Comparison of ENCODE assay signal across 25 mouse cellular contexts in the genomic region with DNA sequence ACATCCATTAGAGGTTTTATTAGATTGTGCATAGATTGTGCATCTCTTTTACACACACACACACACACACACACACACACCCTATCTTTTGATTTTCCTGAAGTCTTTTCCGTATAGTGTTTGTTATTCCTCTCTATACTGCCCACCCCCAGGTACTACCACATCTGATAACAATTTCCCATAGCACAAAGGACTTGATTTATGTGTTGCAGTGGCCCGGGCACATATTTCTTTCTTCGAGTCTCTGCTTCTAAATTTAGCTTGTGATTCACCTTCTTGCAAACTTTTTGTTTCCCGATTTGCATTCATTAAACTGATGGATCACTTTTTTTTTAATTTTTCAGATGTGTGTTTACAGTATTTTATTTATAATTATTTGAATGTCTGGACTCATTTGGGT.
"Had no signal": no experiment of that assay in that cellular context is flagged by ENCODE, and none has a peak within 500 bp of the region (broad histone marks: within the 10 kb centered on the region; RNA-seq: fewer than 3 reads in every experiment).

No protein-coding gene starts in this region.

- H3K36me3 ChIP-seq: heart, embryonic 13.5 days; heart, embryonic 15.5 days; hindbrain, embryonic 13.5 days; hindbrain, embryonic 15.5 days; limb, embryonic 13.5 days; limb, embryonic 15.5 days; liver, embryonic 12.5 days had no signal

- H3K27ac ChIP-seq: gastrocnemius, adult 2 months; heart, adult 2 months; heart, embryonic 13.5 days; heart, embryonic 15.5 days; hindbrain, embryonic 13.5 days; hindbrain, embryonic 15.5 days; hindbrain, postnatal 0 days; limb, embryonic 13.5 days; limb, embryonic 15.5 days; liver, embryonic 12.5 days; liver, embryonic 14.5 days had no signal

- H3K4me1 ChIP-seq: heart, embryonic 13.5 days; heart, embryonic 15.5 days; hindbrain, embryonic 13.5 days; hindbrain, embryonic 15.5 days; limb, embryonic 13.5 days; limb, embryonic 15.5 days; liver, embryonic 12.5 days had no signal

- ATAC-seq: hindbrain, postnatal 0 days; intestine, embryonic 16.5 days; liver, embryonic 12.5 days had no signal

- H3K9ac ChIP-seq: heart, embryonic 13.5 days; heart, embryonic 15.5 days; hindbrain, embryonic 13.5 days; hindbrain, embryonic 15.5 days; limb, embryonic 13.5 days; limb, embryonic 15.5 days; liver, embryonic 12.5 days; liver, embryonic 14.5 days had no signal

- H3K4me2 ChIP-seq: heart, embryonic 11.5 days; heart, embryonic 13.5 days; heart, embryonic 15.5 days; hindbrain, embryonic 13.5 days; hindbrain, embryonic 15.5 days; limb, embryonic 13.5 days; limb, embryonic 15.5 days; liver, embryonic 12.5 days had no signal

- H3K27me3 ChIP-seq: heart, embryonic 13.5 days; heart, embryonic 15.5 days; hindbrain, embryonic 13.5 days; hindbrain, embryonic 15.5 days; limb, embryonic 13.5 days; limb, embryonic 15.5 days; liver, embryonic 12.5 days had no signal

- DNase-seq: gastrocnemius, adult 2 months; gastrocnemius, postnatal 10 days; gastrocnemius, postnatal 25 days; heart, adult 11 months; heart, adult 2 months; heart, postnatal 14 days; heart, postnatal 36 days; kidney, adult 11 months; kidney, adult 2 months; kidney, postnatal 10 days; kidney, postnatal 25 days; layer of hippocampus, adult 9-11 months; layer of hippocampus, postnatal 36 days; left cerebral cortex, postnatal 4 days had no signal

- H3K4me3 ChIP-seq: gastrocnemius, adult 2 months; heart, adult 2 months; heart, embryonic 13.5 days; heart, embryonic 15.5 days; hindbrain, embryonic 13.5 days; hindbrain, embryonic 15.5 days; limb, embryonic 13.5 days; limb, embryonic 15.5 days; liver, embryonic 12.5 days had no signal

- H3K9me3 ChIP-seq: heart, embryonic 13.5 days; heart, embryonic 15.5 days; hindbrain, embryonic 13.5 days; hindbrain, embryonic 15.5 days; limb, embryonic 13.5 days; limb, embryonic 15.5 days; liver, embryonic 12.5 days had no signal
